Mouse (Mus musculus) cortical plate, adult 2 months (tissue): ENCODE data around the gene 1110051M20Rik. TPM values are rescaled to one million over a fixed set of nuclear protein-coding genes. Genes with fewer than 3 reads are reported as not detected.

Experiments used
- H3K27ac ChIP-seq: fragments of 200-500 bp; 2 replicates; pipeline ENCODE4 v1.5.1; 2012; ENCODE audit warnings: low read length, control low read depth, inconsistent platforms; ENCODE audit not compliant: insufficient read depth
- H3K4me1 ChIP-seq: fragments of 200-500 bp; 2 replicates; pipeline ENCODE4 v1.6.1; 2011; ENCODE audit warnings: low read length; ENCODE audit not compliant: control insufficient read depth, insufficient read depth
- H3K4me3 ChIP-seq: fragments of 200-500 bp; 2 replicates; pipeline ENCODE4 v1.5.1; 2011; ENCODE audit warnings: mild to moderate bottlenecking, low read length, control low read depth; ENCODE audit not compliant: insufficient read depth
- CTCF ChIP-seq: fragments of 200-500 bp; IDR thresholded peaks from 2 replicates; pipeline ENCODE4 v1.5.1; 2011; ENCODE audit warnings: mild to moderate bottlenecking, control low read depth, low read length; ENCODE audit not compliant: insufficient read depth; ENCODE audit errors: extremely low read depth
- POLR2A ChIP-seq: fragments of 200-500 bp; IDR thresholded peaks from 2 replicates; pipeline ENCODE4 v1.6.1; 2011; ENCODE audit warnings: mild to moderate bottlenecking, low read length, control low read depth; ENCODE audit not compliant: insufficient read depth; ENCODE audit errors: extremely low read depth
- polyA plus RNA-seq: library from polyadenylated mRNA; depleted of rRNA; stranded (reverse); fragments of >200 nt; gene quantifications from 2 replicates; pipeline ENCODE4 v1.2.3, GENCODE M21; 2012

1110051M20Rik gene
- polyA plus RNA-seq, 1 experiment = 121 TPM

DNA sequence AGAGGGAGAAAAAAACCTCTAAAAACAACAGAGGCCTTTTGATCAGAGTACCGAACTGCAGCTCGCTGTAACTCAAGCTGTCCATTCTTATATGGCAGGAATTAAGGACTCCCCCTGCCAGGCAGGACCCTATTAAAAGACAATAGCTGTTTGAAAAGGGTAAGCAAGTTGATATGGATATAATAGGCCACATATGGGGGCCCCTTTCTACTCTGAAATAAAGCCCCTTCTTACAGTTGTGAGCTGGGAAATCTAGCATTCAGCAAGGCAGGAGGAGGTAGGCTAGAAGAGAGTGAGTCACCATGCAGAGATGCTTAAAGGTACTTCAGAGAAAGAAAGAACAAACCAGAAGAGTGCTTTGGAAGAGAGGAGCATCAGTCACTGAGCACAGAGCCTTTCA lies 44.8 kb downstream of the 1110051M20Rik start:
- no peak for TF ChIP-seq POLR2A
- no peak for TF ChIP-seq CTCF
- Histone ChIP-seq H3K4me1 (peaks cover 12% of the 10 kb centered on the region), H3K27ac (no peak overlapping the region), H3K4me3 (no peak overlapping the region)

DNA sequence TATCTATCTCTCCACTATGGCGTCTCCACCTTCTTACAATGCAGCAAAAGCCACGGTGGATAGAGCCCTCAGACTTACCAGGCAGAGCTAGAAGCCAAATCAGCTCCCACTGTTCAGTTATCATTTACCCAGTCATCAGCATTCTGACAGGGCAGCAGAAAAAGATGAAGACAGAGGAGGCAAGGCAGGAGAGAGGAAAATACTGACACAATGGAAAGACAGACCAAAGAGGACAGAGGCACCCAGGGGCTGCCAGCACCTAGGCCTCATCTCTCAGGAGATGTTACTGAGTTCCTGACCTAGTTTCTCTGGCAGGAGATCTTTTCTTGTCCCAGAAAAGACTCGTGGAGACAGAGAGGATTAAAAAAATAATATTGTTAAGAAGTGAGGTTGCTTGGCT lies 45.3 kb downstream of the 1110051M20Rik start:
- peaks cover 12% of the 10 kb centered on the region for H3K4me1 ChIP-seq
- TF ChIP-seq CTCF (no peak), POLR2A (no peak)
- no peak overlapping the region for H3K4me3 ChIP-seq
- no peak overlapping the region for H3K27ac ChIP-seq

DNA sequence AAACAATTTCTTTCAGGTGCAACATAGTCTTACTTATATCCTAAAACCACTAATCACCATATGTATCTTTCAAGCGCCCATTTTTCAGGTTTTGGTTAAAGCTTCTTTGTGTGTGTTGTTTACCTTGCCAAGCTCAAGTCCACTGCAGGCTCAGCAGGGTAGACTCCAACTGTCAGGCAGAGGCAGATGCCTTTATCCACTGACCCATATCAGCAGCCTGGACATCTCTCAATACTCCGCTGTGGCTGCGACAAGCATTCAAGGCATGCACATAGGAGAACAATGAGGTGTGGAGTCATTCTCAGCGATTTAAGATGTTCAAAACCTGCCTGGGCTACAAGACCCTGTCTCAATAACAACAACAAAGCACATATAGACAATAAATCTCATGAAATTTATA lies 50.4 kb downstream of the 1110051M20Rik start:
- TF ChIP-seq POLR2A (no peak), CTCF (no peak)
- Histone ChIP-seq H3K4me3 (no peak overlapping the region), H3K4me1 (peaks cover 12% of the 10 kb centered on the region), H3K27ac (no peak overlapping the region)

DNA sequence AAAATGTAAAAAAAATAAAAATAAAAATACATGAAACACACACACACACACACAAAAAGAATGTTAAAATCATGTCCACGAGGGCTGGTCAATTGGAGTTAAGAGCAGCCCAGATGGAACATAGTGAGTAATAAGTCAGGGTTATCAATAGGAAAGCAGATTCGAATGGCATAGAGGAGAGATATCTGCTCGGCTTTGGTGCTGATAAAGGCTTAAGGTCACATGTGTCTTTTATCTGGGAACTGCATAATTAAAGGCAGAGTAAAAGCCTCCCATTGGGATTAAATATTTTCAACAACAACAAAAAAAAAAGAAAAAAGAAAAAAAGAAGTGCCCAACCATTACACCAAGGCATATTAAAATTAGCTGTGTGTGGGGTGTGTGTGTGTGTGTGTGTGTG lies 55.8 kb downstream of the 1110051M20Rik start:
- peaks cover 7% of the 10 kb centered on the region for H3K4me1 ChIP-seq
- no peak for TF ChIP-seq CTCF
- no peak for TF ChIP-seq POLR2A
- H3K27ac ChIP-seq = no peak overlapping the region
- H3K4me3 ChIP-seq = no peak overlapping the region

DNA sequence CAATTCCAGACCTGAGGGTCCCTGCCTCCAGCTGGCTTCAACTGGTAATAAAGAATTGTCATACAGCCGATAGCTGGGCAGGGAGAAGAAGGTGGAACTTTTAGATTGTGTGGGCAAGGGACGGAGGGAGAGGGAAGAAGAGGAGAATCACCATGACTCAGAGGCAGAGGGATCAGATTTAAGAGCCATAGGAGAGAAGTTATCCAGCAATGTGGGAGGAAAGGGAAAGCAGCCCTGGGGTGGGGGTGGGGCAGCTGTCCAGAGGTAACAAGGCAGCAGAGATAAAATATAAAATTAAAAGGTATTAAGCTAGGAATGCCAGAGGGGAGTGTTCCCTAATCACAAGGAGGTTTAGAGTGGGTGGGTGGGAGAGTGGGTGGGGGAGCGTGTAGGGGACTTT lies 56.2 kb downstream of the 1110051M20Rik start:
- Histone ChIP-seq H3K27ac (no peak overlapping the region), H3K4me1 (peaks cover 7% of the 10 kb centered on the region), H3K4me3 (no peak overlapping the region)
- TF ChIP-seq CTCF (no peak), POLR2A (no peak)

DNA sequence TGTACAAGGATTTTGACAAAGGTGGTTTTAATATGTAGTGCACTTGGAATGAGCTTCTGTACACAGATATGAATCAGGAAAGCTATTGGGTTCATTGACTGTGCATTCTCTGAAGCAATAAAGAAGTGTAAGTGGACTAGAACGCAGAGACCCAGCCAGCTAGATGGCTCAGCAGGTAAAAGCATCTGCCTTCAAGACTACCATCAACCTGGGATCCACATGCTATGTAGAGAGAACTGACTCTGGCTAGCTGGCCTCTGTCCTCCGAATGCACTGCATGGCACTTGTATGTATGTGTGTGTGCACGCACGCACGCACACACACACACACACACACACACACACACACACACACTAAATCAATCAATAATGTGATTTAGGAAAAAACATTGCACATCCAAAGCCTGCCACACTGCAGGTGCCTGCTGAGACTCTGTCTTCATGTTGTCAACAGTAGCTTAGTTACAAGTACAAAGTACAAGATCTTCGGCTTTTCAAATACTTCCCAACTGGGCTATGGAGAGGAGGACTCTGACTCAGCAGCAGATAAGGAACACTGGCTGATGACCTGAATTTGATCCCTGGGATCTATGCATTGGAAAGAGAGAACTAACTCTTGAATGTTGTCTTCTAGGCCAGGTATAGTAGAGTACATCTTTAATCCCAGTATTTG lies 57.1 kb downstream of the 1110051M20Rik start:
- Histone ChIP-seq H3K27ac (no peak overlapping the region), H3K4me3 (no peak overlapping the region), H3K4me1 (peaks cover 7% of the 10 kb centered on the region)
- TF ChIP-seq POLR2A = no peak
- TF ChIP-seq CTCF = no peak

DNA sequence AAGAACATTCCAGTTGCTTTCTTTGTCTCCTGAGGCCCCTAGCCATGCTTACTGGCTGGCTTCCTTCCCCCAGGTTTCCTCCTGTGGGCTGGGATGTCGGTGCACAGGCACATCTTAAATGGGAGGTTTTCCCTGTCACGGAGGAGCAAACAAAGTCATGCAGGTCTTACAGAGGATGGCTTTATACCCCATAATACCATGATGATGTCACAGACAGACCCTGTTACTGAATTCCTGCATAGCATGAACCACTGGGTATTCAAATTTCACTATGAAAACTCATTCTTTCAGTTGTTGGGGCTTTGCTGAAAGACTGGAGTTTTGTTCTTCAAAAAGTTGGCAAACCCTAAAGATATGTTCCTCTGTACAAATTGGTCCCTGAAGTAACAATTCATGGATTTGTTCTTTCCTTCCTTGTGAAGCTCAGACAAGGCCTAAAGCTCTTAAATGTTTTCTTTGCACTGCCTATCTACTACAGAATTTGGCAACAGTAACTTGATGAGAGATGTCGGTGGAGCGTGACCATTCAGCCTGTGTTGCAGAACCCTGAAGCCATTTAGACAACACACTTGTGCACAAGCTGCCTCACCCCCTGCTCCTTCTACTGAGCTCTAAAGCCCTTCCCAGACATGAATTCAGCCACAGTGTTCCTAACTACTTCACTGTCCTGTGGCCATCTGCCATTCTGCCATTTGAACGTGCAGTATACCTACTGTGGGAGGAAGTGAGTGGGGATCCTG lies 57.8 kb downstream of the 1110051M20Rik start:
- H3K4me1 ChIP-seq = peaks cover 7% of the 10 kb centered on the region
- no peak overlapping the region for H3K4me3 ChIP-seq
- no peak for TF ChIP-seq POLR2A
- TF ChIP-seq CTCF = no peak
- no peak overlapping the region for H3K27ac ChIP-seq

DNA sequence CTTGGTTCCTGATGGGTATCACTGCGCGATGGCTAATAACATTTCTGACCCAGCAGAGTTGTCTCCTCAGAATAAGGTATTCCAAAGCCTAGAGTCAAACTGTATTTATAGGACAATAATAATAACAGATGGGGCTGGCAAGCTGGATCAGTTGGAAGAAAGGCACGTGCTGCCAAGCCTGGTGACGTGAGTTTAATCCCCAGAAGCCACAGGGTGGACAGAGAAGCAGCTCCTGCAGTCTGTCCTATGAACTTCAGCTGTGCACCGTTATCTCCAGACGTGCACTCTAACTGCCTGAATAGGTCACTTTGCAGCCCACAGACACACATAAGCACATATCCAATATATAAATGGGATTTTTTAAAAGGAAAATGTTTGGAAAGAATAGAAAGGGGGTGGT lies 61.2 kb downstream of the 1110051M20Rik start:
- H3K27ac ChIP-seq = no peak overlapping the region
- peaks cover 4% of the 10 kb centered on the region; the same call in 1 of the 2 replicates for H3K4me1 ChIP-seq
- no peak overlapping the region for H3K4me3 ChIP-seq
- TF ChIP-seq CTCF (no peak), POLR2A (no peak)

DNA sequence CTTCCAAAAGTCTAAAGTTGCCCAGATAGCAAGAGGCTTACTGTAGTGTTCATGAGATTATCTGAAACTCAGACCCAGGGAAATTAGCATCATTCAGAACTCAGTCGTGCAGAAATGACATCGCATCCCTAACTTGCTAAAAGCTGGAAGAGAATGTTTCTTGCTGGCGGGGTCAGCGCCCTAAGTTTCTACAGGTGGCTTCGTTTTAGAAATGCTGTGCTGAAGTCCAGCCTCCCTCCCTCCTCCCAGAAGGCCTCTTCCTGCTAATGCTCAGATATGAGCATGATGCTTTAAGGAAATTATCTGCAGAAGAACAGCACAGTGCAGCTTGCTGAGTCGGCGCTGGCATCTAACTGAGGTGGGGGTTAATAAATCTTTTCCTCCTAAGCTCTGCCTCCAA lies 67.5 kb downstream of the 1110051M20Rik start:
- Histone ChIP-seq H3K4me1 (no peaks in the 10 kb centered on the region), H3K4me3 (no peak overlapping the region), H3K27ac (no peak overlapping the region)
- TF ChIP-seq POLR2A (no peak), CTCF (no peak)

DNA sequence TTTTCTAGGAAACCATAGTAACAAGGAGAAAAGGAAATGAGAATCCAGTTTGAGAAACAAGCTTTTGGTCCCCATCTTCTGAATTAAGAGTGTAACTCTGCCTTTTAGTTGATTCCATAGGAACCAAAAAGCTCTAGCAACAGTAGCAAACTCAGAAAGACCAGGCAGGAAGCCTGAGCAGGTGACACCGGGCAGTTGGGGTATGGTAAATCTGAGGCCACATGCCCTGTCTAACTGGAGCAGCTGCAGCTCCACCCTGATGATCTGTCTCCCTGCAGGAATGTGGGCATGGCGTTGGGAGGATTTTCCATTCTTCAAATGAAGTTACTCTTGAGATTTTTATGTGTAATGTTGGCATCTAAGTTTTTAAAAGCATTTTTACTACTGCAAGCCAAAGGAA lies 74.2 kb downstream of the 1110051M20Rik start:
- H3K4me3 ChIP-seq = no peak overlapping the region
- H3K4me1 ChIP-seq = no peaks in the 10 kb centered on the region
- no peak overlapping the region for H3K27ac ChIP-seq
- TF ChIP-seq CTCF = no peak
- TF ChIP-seq POLR2A = no peak
